Mouse (Mus musculus): ENCODE data around the gene Gm10322. TPM values are rescaled to one million over a fixed set of nuclear protein-coding genes. Genes with fewer than 3 reads are reported as not detected.

Gm10322 gene
- polyA plus RNA-seq, 1 experiment, result not detected

DNA sequence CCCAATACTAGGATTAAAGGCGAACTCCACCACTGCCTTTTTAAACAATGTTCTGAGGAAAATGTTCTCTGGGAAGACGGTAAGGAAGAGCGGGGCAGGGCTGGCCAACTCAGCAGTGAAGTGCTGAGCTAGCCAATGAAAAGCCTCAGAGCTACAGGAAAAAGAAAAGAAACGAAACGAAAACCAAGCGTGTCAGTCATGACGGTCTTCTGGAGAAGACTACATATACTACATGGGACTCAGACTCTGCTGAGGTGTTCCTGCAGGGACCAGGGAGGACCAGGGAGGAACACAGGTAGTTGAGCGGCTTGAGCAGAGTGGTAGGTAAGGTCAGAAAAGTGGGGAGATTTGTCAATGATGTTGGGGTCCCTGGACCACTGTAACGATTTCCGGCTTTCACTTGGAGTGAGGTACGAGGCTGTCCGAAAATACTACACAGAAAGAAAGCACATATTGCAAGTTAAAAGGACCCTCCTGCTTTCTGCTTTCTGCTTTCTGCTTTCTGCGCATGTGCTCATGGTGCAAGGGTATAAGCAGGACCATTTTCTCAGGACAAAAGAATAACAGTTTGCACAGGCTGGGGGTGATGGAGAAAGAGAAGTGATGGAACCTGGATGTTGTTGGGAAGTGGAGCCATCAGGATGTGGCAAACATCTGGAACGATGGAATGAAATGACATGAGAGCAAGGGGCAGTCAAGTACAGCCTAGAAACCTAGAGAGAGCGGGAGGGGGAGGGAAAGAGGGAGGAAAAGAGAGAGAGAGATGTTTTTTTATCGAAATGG, 21.1 kb downstream of the Gm10322 start:
- Histone ChIP-seq H3K9me3 (ENCODE audit: control insufficient read depth, low read length) (no peaks in the 10 kb centered on the region), H3K4me1 (ENCODE audit: control insufficient read depth) (no peaks in the 10 kb centered on the region), H3K4me3 (replicated peaks) (peak overlapping the region; percentile 6), H3K36me3 (ENCODE audit: control insufficient read depth) (no peaks in the 10 kb centered on the region), H3K27me3 (ENCODE audit: control insufficient read depth) (no peaks in the 10 kb centered on the region)
- TF ChIP-seq TAL1 (IDR thresholded peaks at IDR 0.05; ENCODE audit: low read length), result no peak
- TF ChIP-seq GATA1 (IDR thresholded peaks at IDR 0.05; ENCODE audit: low read length), result no peak

DNA sequence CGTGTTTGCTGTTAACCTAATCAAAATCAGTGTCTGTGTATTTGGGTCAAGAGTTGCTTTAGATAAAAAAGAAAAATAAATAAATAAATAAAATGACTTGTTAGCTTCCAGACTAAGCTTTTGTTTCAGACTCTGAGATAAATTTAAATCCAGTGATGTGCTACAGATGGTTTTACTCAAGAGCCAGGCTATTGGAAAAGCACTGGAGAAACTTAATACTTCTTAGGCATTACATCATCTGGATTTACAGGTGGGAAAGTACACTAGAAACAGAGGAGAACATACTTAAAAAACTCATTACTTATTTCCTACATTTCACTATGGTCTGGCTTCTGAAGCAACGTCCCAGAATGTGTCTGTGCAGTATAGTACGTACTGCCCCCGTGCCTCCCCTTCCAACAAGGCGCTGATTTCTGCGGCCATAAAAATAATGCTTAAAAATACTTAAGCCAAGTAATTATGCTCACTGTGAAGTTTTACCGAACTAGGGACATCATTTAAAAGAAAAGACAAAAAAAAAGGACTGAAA, 21.8 kb downstream of the Gm10322 start:
- no peak for TF ChIP-seq TAL1 (IDR thresholded peaks at IDR 0.05; ENCODE audit: low read length)
- TF ChIP-seq GATA1 (IDR thresholded peaks at IDR 0.05; ENCODE audit: low read length), result no peak
- Histone ChIP-seq H3K4me1 (ENCODE audit: control insufficient read depth) (no peaks in the 10 kb centered on the region), H3K36me3 (ENCODE audit: control insufficient read depth) (no peaks in the 10 kb centered on the region), H3K9me3 (ENCODE audit: control insufficient read depth, low read length) (no peaks in the 10 kb centered on the region), H3K4me3 (replicated peaks) (no peak overlapping the region), H3K27me3 (ENCODE audit: control insufficient read depth) (no peaks in the 10 kb centered on the region)

DNA sequence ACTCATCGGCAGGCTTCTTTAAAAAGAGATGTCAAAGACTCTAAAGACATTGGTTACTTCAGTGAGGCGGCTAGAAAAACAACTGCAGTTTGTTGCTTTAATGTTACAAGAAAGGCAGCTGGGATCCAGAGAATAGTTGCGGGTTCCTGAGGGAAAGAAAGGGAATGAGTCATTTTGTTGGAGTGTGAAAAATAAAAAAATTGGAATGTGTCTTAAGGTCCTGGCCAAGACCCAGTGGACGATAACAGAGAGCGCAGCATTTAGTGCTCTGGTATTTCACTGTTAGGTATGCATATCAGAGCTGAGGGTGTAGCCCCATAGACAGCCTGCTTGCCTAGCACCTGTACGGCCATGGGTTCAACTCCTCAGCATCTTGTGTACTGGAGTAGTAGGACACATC, 22.7 kb downstream of the Gm10322 start:
- Histone ChIP-seq H3K27me3 (ENCODE audit: control insufficient read depth) (no peaks in the 10 kb centered on the region), H3K4me3 (replicated peaks) (no peak overlapping the region)
- TF ChIP-seq GATA1 (IDR thresholded peaks at IDR 0.05; ENCODE audit: low read length) (no peak), TAL1 (IDR thresholded peaks at IDR 0.05; ENCODE audit: low read length) (no peak)

DNA sequence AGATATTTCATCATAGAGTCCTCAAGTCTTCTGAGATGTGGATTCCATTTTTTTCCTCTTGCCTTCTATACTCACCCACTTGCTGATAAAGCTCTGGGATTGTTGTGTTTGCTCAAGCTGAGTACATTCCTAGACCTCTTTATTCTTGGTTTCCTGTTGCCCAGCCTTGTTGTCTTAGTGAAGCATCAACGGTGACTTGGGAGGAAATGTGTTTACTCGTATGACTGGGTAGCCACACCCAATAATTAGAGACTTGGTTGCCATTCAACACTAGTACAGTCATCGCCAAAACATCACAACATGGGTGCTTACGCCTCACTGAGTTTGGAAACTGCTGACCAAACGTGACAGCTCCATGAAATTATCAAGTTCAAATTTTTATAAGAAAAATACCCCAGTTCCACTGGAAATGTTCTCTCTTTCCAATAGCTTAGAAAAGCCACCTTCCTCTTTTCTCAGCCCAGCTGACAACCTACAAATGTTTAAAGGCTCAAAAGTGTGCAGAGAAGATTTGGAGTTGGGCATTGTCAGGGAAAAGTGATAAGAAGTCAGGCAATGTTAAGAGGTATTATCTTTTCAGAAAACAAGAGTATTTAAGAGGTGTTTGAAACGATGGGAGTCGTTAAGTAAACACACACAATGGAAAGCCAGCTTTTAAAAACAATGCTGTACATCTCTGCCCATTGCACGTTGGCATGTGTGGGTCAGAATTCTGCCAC, 27.0 kb downstream of the Gm10322 start:
- no peaks in the 10 kb centered on the region for H3K27me3 ChIP-seq (ENCODE audit: control insufficient read depth)
- H3K4me3 ChIP-seq (replicated peaks), result no peak overlapping the region
- no peaks in the 10 kb centered on the region for H3K4me1 ChIP-seq (ENCODE audit: control insufficient read depth)
- TF ChIP-seq TAL1 (IDR thresholded peaks at IDR 0.05; ENCODE audit: low read length) (no peak), GATA1 (IDR thresholded peaks at IDR 0.05; ENCODE audit: low read length) (no peak)
- peaks cover 2% of the 10 kb centered on the region; the same call in 1 of the 2 replicates for H3K9me3 ChIP-seq (ENCODE audit: control insufficient read depth, low read length)
- H3K36me3 ChIP-seq (ENCODE audit: control insufficient read depth), result no peaks in the 10 kb centered on the region

More for the DNA sequence above, 22.7 kb downstream of the Gm10322 start:
- H3K9me3 ChIP-seq (ENCODE audit: control insufficient read depth, low read length), result no peaks in the 10 kb centered on the region
- H3K36me3 ChIP-seq (ENCODE audit: control insufficient read depth), result no peaks in the 10 kb centered on the region
- H3K4me1 ChIP-seq (ENCODE audit: control insufficient read depth), result no peaks in the 10 kb centered on the region

GRCm38 (mm10) chr10:59643645-59644044, 27.8 kb downstream of the Gm10322 start:
- Histone ChIP-seq H3K36me3 (ENCODE audit: control insufficient read depth) (no peaks in the 10 kb centered on the region), H3K4me3 (replicated peaks) (no peak overlapping the region), H3K9me3 (ENCODE audit: control insufficient read depth, low read length) (peaks cover 3% of the 10 kb centered on the region; the same call in 1 of the 2 replicates), H3K4me1 (ENCODE audit: control insufficient read depth) (no peaks in the 10 kb centered on the region), H3K27me3 (ENCODE audit: control insufficient read depth) (no peaks in the 10 kb centered on the region)
- TF ChIP-seq TAL1 (IDR thresholded peaks at IDR 0.05; ENCODE audit: low read length) (no peak), GATA1 (IDR thresholded peaks at IDR 0.05; ENCODE audit: low read length) (no peak)

DNA sequence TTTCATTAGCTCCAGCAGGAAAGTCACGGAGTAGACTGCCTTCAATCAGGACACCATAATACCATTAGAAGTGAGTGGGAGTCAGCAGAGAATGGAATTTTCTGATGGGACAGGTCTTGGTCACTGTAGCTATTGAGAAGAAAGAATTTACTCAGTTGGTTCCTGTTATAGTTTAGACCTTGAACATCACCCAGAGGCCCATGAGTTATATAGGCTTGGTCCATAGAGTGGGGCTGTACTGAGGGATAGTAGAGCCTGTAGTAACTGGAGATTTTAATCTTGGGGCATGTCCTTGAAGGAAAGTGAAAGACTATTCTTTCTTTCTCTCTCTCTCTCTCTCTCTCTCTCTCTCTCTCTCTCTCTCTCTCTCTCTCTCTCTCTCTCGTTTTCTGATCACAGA, 28.8 kb downstream of the Gm10322 start:
- TF ChIP-seq TAL1 (IDR thresholded peaks at IDR 0.05; ENCODE audit: low read length) (no peak), GATA1 (IDR thresholded peaks at IDR 0.05; ENCODE audit: low read length) (no peak)
- H3K36me3 ChIP-seq (ENCODE audit: control insufficient read depth), result no peaks in the 10 kb centered on the region
- H3K4me3 ChIP-seq (replicated peaks), result no peak overlapping the region
- H3K4me1 ChIP-seq (ENCODE audit: control insufficient read depth), result no peaks in the 10 kb centered on the region
- H3K9me3 ChIP-seq (ENCODE audit: control insufficient read depth, low read length), result peaks cover 3% of the 10 kb centered on the region; the same call in 1 of the 2 replicates
- no peaks in the 10 kb centered on the region for H3K27me3 ChIP-seq (ENCODE audit: control insufficient read depth)

DNA sequence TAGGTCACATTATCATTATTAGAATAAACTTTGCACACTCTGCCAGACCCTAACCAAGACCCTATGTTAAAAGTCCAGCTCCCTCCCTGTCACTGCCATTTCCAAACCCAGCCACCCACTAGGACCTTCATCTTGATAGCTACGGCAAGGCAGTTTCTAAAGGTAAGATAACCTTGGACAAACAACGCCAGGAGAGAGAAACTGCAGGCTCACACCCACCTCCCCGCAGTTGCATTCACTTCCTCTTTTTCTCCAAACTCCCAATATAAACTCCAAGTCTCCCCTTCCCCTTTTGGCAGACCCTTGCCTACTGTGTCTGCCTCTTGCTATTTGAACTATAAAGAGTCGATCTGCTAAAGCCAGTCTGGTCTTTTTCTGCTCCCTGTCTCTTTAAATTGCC, 29.3 kb downstream of the Gm10322 start:
- Histone ChIP-seq H3K4me1 (ENCODE audit: control insufficient read depth) (no peaks in the 10 kb centered on the region), H3K4me3 (replicated peaks) (no peak overlapping the region), H3K36me3 (ENCODE audit: control insufficient read depth) (no peaks in the 10 kb centered on the region), H3K27me3 (ENCODE audit: control insufficient read depth) (no peaks in the 10 kb centered on the region), H3K9me3 (ENCODE audit: control insufficient read depth, low read length) (peaks cover 3% of the 10 kb centered on the region; the same call in 1 of the 2 replicates)
- TF ChIP-seq TAL1 (IDR thresholded peaks at IDR 0.05; ENCODE audit: low read length), result no peak
- TF ChIP-seq GATA1 (IDR thresholded peaks at IDR 0.05; ENCODE audit: low read length), result no peak

DNA sequence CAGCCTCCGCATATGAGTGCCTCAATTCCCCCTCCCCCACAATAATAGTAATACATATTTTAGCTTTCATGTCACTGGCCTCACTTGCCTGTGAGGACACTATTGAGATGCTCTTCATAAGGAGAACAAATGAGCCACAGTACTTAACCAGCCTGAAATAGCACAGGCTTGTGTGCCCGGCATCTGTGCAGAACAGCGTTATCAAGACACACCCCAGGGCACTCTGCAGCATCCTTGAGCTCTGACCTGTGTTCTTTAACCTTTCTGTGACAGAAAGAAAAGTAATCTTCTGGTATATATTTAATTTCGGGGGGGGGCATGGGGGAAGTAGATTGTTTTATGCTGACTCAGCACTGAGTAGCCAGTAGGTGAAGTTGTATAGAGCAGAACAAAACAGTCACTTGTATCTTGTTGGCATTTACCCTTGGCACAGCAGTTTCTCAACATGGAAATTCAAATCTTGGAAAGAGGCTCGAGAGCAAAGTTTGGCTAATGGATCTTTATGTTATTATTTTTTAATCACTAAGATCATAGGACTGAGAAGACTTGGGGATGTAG, 31.0 kb downstream of the Gm10322 start:
- TF ChIP-seq GATA1 (IDR thresholded peaks at IDR 0.05; ENCODE audit: low read length) (no peak), TAL1 (IDR thresholded peaks at IDR 0.05; ENCODE audit: low read length) (no peak)
- no peak overlapping the region for H3K4me3 ChIP-seq (replicated peaks)
- peaks cover 3% of the 10 kb centered on the region; the same call in 1 of the 2 replicates for H3K9me3 ChIP-seq (ENCODE audit: control insufficient read depth, low read length)
- H3K4me1 ChIP-seq (ENCODE audit: control insufficient read depth), result no peaks in the 10 kb centered on the region
- H3K27me3 ChIP-seq (ENCODE audit: control insufficient read depth), result no peaks in the 10 kb centered on the region
- no peaks in the 10 kb centered on the region for H3K36me3 ChIP-seq (ENCODE audit: control insufficient read depth)

GRCm38 (mm10) chr10:59656799-59657198, 40.9 kb downstream of the Gm10322 start:
- Histone ChIP-seq H3K9me3 (ENCODE audit: control insufficient read depth, low read length) (no peaks in the 10 kb centered on the region), H3K4me1 (ENCODE audit: control insufficient read depth) (no peaks in the 10 kb centered on the region), H3K4me3 (replicated peaks) (no peak overlapping the region), H3K36me3 (ENCODE audit: control insufficient read depth) (no peaks in the 10 kb centered on the region), H3K27me3 (ENCODE audit: control insufficient read depth) (no peaks in the 10 kb centered on the region)
- TF ChIP-seq GATA1 (IDR thresholded peaks at IDR 0.05; ENCODE audit: low read length) (no peak), TAL1 (IDR thresholded peaks at IDR 0.05; ENCODE audit: low read length) (no peak)

All from erythroblast, embryonic 14.5 days (primary cell).